Mouse (Mus musculus) lung, postnatal 0 days (tissue): ENCODE measurements around the gene Gclm.

Experiments used
- CTCF ChIP-seq: IDR thresholded peaks from 2 replicates; pipeline ENCODE4 v1.5.1; 2016; ENCODE audit warnings: antibody characterized with exemption, mild to moderate bottlenecking
- EP300 ChIP-seq: IDR thresholded peaks from 2 replicates; pipeline ENCODE4 v1.6.1; 2016; ENCODE audit warnings: antibody characterized with exemption, mild to moderate bottlenecking, control low read depth

DNA sequence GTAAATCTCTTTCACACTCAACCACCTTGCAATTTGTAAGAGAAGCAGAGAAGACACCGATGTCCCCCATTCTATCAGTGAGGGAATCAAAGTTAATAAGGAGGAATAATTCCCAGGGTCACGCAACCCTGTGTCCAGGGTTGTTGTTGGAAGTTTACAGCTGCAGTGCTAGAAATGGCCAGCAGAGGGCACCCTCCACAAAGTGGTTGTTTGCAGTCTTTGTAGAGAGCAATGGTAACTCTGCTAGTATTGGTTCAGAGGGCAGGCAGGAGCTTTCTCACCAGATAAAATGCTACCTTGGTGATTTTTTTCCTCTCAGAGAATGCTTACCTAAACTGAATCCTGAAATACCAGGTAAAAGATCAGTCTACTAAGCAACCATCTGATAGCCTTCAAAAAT lies 66.7 kb downstream of the Gclm start:
- TF ChIP-seq CTCF (peak; percentile 98), EP300 (peak; percentile 36; the same call in 1 of the 2 replicates)
